Mouse (Mus musculus): ENCODE measurements at regions not wholly inside any gene's neighbourhood (a gene's known extent, or its start where the extent isn't known, plus 50 kb on each side); places are given as distances from the start of the nearest gene placed in this dataset.

DNA sequence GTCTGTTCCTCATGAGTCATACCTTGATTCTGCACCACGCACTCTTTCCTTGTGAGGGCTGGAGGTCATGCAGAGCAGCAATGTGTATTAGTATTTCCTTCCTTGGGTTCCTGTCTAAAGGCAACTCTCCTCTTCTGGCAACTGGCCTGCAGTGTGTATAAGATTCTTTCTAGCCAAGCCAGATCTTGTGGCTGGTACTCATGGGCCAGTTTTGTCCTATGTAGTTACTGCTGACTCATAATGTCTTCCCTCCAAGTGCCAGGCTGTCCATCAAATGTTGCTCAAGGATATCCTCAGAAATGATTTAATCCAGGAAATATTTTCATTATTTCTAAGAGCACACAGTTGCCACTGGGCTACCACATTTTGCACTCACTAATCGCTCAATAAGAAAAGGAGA, 211.0 kb upstream of the Ptprk start:
- no peak for TF ChIP-seq CTCF (IDR thresholded peaks at IDR 0.05; ENCODE audit: low read depth)
- no peak for TF ChIP-seq EP300 (IDR thresholded peaks at IDR 0.05; ENCODE audit: low read depth)
